Mouse (Mus musculus): ENCODE results near the gene Bbof1.

Bbof1 gene

DNA sequence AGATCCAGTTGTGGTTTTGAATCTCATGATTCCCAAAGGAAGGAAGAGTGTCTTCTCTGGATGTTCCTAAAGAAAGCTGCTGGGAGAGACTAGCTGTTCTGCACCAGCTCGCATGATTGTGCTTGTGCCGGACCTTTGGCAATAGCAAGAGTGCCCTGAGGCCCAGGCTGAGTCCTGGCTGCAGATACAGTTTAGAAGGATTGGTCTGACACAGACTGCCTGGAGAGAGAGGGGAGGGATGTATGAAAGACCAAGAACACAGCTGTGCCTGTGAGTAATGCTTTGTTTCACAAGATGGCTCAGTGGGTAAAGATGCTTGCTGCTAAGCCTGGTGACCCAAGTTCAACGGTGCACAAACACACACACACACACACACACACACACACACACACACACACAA is 54.0 kb downstream of the Bbof1 start:
- in situ Hi-C loops (cut with MboI, MseI), result no loop called here

DNA sequence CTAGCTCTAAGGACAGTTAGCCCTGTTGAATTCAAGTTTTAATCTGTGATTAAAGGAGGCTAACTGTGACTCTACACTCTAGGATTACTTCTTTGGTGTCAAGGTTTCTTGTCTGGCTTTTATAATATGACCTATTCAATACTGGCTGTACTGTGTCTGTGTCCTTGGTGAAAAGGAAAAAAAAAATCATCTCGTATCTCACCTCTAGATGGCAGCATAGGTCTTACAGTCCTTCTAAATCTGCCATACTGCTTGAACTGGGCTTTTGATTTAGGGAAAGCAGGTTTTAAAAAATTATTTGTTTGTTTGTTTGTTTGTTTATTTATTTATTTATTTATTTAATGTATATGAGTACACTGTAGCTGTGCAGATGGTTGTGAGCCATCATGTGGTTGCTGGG is 59.8 kb downstream of the Bbof1 start:
- in situ Hi-C loops (cut with MboI, MseI), result no loop called here

DNA sequence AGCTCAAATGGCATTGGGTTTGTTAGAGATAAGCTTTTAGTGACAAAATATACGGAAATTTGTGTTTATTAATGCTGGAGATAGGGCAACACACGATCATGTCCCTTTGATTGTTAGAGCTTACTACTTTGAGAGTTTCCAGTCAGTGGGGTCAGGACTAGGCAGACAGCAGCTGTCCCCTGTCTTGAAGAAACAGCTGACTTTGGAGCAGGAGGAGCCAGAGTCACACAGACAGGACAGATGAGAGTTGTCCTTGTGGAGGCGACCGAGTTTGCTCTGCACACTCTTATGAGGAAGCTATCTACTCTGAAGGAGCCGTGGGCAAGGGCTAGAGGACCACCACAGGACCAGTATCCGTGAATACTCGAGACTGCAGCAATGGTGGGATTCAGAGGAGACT is 70.1 kb downstream of the Bbof1 start:
- in situ Hi-C loops (cut with MboI, MseI), result no loop called here

DNA sequence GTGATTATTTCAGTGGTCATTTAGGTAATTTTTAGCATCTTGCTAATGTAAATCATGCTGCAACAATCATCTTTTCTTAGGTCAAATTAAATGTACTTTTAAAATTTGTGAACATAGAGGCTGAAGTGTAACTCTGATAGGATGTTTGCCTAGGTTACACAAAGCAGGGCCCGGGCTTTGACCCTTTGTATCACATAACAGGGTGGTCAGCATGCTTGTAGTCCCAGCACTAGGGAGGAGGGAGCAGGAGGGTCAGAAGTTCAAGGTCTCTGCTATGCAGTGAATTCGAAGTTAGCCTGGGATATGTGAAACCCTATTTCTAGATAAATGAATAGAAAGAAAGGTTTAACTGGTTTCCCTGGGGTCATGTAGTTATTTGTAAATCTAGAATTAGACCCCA is 72.4 kb downstream of the Bbof1 start:
- in situ Hi-C loops (cut with MboI, MseI), result no loop called here

DNA sequence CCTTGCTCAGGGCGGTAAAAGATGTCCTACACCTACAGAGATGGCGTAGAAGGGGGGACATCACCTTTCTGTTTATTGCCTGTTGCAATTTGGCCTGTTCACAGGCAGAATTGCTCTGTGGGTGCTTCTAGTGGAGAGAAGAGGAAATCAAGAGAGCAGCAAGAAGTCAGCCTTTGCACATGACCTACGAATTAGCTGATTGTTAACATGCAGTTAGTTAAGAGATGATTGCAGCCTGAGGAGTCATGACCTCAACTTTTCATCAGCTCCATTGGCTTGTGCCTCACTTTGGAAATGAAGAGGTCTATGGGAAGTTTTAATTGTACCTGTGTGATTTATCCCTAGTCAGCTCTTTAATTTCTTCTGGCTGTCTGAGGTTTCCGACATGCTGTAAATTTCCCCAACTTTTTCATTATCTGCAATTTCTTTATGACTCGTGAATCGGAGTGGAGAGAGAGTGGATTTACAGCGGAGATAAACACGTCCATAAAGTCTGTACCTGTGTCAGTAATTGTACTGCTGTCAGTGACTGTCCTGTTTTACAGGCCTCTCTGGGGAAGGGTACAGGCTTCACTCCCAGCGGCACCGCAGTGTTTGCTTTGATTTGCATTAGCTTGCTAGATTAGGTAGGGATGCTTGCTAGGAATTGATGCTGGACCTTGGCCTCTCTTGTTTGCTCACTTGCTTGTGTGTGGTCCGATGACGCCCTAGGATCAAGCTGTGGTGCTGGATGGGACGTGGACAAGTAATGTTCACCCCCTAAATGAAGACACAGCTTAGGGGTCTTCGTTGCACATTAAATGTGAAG is 74.1 kb downstream of the Bbof1 start:
- in situ Hi-C loops (cut with MboI, MseI), result no loop called here

DNA sequence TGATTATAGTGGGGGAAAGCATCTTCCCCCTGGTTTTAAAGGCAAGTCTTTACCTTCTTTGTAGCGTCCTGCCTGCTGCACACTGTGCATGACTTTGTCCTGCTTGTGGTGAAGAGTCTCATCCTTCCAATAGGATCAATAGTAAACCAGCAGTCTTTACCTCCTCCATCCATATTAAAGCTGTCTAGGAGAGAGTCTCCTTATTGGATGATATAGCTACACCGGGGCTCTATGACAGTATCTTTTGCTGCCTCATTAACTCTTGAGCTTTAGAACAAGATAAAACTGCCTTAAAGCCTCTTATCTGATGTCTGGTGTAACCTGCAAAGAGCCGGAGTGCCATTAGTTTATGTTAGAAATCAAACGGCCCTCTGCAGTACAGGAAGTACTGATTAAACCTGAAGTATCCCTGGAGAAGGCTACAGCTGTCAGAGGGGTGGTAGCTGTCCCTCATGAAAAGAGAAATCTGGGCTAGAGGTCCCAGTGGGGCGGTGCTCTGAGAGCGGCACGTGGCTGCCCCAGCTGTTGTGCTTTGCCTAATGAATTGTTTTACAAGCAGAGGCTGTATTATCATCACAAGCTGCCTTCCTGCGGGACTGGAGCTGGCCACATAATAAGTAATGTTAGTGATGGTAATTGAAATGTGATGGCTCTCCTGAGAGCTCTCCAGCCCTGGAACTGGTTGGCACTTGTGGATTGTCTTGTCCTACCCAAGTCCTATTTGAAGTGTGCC is 78.6 kb downstream of the Bbof1 start:
- in situ Hi-C loops (cut with MboI, MseI), result no loop called here

Measured in regulatory T cell (primary cell).